Mouse (Mus musculus) activated CD4-positive, CD25-positive, alpha-beta regulatory T cell, adult 4 months (primary cell): ENCODE measurements at regions not wholly inside any gene's neighbourhood (a gene's known extent, or its start where the extent isn't known, plus 50 kb on each side); places are given as distances from the start of the nearest gene placed in this dataset.

Experiments
- ATAC-seq: one replicate; pipeline ENCODE4 v1.8.0; 2017

DNA sequence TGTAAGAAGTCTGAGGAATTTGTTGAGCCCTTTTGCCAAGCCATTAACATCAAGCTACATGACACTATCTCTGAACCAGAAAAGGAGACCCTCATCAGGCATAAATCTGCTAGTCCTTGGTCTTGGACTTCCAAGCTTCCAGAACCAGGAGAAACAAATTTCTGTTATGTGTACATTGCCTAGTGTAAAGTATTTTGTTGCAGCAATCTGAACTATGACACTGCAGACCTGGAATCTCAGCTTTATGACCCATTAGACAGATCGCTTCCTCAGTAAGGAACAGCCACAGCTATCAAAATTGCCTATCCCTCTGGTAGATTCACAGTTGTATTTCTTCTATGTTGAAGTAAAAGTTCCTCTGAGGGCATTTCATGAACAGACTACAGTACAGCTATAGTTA, 199.1 kb upstream of the Tmem161b start:
- ATAC-seq = no peak

DNA sequence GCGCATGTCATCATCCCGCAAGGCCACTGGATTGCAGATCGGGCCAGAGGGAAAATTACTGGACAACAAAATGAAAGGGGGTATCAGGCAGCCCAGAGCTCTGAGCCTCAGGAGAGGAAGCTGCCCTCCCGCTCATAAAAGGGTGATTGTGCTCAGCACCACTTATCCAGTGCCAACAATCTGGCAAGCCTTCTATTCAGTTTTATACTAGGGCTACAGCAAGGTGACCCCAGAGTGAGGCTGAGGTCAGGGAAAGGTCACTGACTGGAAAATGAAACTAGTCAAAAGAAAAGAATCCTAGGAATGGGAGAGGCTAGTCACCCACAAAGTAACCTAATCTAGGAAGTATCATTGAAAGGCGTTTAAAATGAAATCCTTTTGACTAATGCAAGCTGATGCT, 198.5 kb upstream of the Tmem161b start:
- ATAC-seq = no peak

DNA sequence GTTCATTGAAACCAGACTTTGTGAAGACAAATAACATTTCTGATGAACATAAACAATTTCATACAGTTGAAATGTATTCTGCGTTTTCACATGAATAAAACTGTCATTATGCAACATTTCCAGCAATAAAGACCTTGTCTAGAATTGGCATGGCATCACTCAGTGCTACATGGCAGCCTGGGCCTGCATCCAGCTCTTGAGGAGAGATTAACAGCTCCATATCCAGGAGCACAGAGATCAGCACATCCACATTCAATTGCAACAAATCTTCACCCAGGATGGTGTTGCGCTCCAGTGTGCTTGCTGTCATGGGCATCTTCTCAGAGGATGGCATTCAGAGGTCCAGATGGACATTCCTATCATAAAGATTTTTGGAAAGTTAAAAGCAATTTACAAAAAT, 196.7 kb upstream of the Tmem161b start:
- ATAC-seq = no peak

DNA sequence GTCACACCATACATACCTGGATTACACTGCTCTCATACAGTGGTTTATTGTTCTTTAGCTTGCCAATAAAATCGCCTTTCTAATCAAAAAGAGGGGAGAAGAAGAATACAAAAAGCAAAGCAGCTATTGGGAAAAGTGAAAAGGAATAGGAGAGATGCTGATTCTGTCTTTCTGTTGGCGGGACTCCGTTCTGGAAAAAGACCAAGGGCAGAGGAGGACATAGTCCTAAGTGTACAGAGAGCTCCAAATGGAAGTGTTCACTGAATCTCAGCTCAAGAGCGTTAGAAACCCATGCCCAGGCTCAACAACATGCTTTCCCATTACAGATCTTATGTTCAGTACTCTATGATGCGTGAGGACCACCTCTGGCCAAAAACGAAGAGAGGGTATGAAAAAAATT, 174.4 kb upstream of the Tmem161b start:
- ATAC-seq = no peak

DNA sequence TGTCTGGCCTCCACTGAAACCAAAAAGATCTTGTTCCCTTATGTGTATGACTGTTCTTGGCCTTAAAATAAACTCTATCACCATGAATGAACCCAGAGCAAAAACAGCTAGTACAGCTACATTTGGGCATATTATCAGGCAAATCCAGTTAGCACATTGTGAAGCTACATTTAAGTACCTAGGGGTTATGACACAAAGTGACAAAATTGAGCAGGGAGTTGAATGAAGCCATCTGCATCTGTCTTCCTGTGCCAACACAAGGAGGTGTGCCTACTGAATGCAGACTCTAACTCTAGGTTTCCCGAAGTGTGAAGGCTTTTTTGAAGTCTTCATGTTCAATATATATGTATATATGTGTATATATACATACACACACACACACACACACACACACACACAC, 169.9 kb upstream of the Tmem161b start:
- no peak for ATAC-seq

DNA sequence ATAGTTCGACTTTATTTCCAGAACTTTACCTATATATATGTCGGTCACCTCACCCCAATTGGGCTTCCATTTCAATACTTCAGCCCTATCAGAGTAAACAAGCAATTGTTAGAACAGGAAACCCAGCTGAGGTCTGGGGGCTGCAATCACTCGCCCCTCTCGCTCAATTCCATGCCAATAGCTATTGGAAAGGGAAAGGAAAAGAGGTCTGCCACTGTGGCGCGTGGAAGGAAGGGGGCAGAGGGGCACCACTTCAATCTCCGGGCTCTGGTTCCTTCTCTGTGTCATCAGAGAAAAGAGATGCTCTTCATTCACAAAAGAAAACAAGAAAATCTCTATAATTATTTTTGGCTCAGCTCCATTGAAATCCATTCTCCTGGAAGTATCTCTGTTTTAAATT, 167.1 kb upstream of the Tmem161b start:
- no peak for ATAC-seq

DNA sequence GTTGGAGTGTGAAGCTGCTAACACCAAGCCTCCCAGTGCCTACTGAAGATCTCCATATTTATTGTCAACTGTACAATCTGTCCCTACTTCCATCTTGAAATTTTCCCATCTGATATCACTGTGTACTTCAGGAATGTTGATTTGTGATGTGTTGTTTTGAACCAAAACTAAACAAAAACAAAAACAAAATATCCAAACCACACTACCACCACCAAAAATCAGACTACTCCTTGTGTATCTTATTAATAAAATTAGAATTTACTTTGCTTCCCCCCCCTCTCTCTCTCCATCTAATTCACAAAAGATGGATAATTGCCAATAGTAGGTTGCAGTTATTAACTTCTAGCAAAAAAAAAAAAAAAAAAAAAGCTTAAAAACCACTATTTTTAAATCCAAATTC, 166.5 kb upstream of the Tmem161b start:
- ATAC-seq = no peak

DNA sequence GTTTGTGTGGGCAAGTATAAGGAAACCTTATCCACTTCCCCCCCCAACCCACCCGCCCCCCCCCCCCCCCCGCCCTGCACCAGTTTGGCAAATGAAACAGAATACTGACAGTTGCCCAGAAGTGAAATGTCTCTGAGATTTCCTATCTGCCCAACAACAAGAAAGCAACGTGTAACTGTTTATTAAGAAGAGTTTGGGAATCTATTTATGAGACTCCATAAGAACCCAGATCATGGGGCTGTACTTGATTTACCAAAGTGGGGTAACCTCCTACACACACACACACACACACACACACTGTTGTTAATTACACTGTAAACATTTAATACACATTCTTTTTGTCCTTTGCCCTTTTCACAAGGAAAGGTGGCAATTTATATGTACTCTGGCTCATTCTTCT, 165.6 kb upstream of the Tmem161b start:
- ATAC-seq = no peak

DNA sequence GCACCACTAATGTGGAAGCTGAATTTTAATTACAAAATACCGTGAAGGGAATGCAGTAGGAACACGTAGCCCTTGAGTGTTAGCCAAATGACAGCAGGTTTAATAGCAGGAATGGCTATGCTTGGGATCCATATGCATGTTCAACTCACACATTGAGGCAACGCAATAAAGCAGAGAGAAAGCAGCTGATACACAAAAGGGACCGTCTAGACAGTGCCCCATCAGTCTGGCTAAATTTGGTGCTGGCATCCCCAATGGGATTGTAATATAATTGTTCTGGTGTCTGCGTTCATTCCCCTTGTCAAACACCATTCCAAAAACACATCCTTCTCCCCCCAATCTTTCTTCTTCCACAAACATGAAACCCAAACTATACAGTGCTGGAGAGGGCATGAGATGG, 165.1 kb upstream of the Tmem161b start:
- ATAC-seq = no peak

DNA sequence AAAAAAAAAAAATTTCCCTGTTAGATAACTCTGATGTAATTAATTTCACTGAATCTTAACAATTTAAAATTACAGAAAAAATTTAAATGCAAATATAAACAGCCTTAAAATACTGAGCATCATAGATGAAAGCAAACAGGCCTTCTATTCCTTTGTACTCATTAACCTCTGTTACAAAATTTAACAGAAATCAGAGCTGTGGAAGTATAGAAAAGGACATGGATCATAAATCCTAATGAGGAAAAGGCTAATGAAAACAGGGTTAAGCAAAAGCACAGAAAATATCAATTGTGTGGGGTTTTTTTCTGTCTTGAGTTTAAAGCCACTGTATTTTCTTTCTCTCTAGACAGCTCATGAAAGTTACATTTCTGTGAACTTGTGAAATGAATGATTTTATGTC, 164.6 kb upstream of the Tmem161b start:
- no peak for ATAC-seq

DNA sequence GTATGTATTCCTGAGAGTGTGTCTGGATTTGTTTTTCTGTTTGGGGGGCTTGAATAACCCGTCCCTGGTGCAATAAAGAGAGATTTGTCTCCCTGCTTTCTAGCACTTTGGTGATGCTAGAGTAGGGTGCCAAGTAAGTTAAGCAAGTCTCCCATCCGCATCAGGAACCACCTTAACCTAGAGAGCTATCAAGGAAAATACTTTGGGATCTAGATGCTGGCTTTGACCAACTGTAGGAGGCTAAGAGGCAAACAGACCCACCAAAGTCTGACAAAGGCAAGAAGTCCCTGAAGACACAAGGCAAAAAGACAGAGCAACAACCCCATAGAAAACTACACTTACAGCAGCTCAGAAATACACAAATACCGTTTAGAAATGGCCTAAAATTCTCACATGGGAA, 163.8 kb upstream of the Tmem161b start:
- ATAC-seq = no peak

DNA sequence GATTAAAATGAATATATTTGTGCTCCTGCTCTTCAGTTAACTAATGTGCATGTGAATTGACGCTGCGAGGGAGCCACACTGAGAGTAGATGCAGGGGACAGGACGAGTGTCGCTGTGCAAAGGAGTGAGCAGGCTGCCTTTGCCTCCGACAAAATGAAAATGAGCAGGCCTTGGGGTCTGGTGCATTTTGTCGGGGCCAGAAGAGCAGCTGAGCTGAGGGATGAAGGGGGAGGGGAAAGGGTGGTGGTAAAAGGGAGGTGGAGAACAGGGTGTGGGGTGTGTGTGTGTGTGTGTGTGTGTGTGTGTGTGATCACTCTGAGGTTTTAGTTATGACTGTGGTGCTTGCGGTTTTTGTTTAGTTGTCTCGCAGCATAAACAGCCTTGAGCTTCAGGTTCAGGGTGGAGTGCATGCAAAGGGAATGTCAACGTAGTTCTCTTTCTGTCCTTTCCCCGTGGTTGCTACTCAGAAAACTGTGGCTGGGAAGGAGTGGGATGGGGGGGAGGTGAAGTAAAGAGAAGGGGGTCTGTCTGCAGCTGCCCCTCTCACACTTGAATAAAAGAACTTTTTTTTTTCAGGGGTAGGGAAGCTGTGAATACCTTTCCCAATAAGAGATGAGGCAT, 163.0 kb upstream of the Tmem161b start:
- no peak for ATAC-seq

DNA sequence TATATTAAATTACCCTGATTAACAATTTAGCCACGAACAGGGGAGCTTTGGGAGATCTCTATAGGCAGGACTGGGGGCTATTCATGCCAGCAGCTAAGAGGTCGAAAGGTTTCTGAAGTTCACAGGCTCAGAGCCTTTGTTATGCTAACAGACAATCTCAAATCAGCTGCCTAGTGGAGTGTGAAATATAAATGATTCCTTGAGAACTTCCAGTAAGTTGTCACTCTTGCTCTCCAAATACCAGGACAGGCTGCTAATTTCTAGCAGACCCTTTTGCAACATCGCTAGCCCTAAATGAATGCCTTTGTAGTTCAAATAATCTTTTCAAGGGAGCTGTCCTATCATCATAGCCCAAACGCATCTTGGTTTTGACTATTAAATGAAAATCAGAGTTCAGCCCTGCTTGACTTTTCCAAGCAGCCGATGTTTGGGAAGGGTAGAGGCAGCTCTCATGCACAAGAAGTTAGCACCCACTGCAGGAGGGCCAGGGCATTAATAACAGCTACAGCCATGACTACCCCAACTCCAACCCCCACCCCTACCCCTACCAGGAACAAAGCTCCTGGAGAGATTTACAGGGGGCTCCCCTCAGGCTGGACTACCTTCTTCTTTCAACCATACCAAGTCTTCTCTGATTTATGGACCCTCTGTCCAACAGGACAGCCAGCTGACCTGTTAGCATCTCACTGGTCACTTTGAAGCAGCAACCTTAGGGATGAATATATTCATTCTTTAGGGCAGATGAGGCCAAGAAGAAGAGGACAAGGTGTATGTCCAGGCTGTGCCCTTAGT, 162.2 kb upstream of the Tmem161b start:
- no peak for ATAC-seq

DNA sequence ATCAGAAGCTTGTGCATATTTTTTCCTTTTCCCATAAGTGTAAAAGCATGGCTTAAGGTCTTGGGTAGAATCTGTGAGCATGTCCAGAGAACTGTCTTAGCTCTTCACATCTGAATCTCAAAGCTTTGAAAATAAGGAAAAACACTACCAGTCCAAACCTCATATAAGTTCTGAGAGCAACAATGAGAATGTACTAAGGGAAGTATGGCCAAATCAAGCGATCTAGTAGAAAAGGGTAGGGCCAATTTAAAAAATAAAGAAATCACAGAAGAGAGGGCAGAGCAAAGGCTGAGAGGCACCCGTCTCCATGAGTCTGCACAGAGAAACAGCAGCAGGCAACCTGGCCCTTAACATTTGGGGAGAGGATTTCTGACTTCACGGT, 161.7 kb upstream of the Tmem161b start:
- ATAC-seq = no peak

DNA sequence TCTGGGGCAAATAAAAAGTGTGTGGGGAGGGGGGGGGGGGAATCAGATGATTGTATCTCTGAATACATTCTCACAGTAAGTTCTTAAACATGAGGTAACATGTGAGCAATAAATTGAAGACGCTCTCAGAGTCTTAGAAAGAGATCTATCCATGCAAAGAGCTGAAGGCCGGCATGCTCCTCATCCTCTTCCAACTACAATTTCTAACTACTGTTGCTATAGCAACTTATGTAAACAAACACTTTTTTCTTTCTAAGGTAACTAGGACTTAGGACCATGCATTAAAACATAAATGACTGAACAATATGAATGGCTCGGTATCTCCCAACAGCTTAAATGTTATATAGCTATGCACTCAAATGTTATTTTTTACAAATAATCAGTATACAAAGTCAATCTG, 161.2 kb upstream of the Tmem161b start:
- ATAC-seq = no peak

DNA sequence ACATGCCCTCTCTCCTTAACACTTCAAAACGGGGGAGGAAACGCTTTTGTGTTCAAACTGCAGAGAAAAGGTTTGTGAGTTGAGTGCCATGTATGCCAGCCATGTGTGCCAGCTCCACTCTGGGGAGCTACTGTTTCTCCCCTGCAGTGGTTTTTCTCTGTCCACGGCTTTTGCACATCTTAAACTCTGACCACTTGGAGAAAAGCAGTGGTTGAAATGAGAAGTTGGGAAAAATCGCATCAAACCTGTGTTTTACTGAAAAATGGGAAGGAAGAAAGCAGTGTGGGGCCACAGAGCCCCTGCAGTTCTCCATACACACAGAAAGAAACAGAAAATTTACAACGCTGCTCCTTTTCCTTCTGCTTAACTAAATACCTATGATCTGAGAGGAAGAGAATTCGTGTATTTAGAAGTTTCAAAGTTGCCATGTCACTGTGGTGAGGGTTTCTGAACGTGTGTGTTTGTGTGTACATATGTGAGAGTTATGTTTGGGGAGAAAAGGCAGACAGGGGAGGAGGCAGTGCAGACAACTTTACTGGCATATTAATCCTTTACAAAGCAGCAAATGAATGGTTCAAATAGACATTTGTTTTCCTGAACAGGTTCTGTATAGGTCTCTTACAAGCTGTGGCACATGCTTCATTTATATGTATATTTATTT, 160.1 kb upstream of the Tmem161b start:
- ATAC-seq = no peak

DNA sequence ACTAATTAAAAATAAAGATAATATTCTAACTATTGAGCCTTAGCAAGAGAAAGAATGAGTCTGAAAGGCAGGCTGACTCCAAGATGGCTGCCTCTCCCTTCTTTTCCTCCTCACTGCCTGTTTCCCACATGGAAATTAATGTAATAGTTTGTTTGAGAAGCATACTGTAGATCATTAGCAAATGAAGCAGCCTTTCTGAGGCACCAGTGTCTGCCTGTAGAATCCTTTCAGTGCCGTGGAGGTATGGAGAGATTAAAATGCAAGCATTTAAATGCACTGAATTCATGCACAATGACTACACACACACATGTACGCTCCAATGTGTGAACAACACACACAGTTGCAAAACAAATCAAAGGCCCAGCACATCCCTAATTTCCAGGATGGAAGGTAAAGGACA, 159.5 kb upstream of the Tmem161b start:
- ATAC-seq = no peak

DNA sequence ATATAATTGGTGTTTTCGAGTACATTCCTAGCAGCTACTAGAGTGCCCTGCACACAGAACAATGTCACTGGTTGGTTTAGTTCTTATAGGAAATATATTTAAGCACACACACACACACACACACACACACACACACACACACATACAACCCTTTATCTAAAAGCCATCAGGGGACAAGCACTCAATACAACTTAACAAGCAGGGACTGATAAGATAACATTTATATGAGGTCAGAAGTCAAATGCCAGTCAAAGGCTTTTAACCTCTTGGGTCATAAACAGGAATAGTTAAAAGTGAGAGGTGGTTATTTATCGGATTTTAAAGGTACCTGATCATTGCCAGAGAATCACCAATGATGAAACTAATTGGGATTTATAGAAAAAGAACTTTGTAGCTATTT, 158.7 kb upstream of the Tmem161b start:
- ATAC-seq = no peak

DNA sequence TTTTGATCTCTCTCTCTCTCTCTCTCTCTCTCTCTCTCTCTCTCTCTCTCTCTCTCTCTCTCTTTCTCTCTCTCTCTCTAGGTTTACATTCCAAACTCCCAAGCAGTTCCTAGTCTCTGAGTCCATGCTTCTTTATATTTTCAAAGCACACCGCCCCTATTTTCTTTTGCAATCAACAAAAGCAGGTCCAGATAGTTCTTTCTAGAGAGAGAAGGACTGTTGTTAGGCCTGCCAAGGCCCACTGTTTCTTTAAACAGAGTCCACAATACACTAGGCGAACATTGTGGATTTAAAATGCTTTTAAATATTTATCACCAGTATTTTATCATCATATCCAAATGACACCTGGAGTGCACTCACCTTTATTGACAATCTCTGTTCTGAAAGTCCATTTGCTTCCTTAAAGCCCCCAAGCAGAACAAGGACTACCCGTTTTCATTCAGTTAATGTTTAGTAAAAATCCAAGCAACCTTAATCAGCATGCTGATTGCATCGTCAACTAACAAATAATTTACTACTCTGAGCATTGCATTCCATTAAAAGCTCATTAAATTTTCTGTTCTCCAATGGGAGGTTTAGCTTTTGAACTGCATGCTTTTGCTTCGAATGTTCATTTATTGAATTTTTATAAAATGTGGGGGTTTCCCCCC, 157.7 kb upstream of the Tmem161b start:
- no peak for ATAC-seq

DNA sequence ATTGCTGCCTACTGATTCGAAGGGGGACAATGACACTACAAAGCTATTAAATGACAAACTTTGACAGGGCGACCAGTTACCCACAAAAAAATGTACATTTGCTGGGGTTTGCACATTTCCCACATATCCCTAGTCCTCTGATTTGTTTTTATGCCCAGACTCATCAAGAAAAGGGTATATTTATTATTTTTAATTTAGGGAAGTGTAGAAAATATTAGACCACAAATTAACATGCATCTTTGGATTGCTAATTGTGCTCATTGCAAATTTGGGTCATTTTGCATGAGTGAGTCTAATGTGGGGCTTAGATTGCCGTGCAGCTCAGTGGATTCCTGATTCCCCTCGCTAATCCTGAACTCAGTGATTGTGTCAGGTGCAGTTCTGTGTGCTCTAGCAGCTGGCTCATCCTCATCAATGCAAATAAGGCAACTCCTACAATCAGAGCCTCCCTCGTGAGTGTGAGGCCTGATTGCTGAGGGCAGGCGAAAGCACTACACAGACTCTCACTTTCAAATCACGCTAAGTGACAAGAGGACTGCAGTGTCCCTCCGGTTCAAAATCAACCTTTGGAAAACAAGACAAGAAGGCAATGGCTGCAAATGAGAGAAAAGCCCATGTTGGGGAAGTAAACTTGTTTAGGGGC, 156.7 kb upstream of the Tmem161b start:
- no peak for ATAC-seq

DNA sequence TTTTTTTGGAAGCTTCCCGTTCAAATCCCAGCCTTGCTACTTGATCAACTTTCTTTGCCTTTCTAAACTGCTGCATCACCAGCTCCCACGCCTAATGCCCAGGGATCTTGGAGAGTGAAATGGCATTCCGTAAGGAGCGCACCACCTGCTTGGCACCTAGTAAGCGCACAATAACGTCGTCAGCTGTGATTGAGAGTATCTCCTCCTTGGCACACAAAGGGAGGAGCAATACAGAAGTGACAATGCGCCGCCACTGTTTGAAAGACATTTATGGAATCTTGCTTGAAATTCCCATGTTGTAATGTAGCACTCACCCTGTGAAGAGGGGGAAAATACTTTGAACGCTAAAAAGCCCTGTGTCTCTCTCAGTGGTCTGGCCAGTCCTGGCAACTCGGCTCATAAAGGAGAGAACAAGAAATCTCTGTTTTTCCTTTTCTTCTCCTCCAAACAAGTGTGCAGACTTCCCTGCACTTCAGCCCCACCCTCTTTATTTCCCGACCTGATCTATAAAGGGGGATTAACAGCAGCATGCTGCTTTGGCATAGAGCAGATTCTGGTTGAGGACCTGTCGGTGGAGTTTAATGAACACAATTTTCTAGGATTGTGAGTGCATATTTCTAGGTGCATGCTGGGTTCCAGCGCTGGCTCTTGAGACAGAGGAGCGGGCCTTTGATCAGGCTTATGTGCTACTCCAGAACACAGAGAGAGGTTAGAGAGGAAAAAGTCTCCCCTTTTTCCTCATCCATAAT, 155.7 kb upstream of the Tmem161b start:
- ATAC-seq = no peak

DNA sequence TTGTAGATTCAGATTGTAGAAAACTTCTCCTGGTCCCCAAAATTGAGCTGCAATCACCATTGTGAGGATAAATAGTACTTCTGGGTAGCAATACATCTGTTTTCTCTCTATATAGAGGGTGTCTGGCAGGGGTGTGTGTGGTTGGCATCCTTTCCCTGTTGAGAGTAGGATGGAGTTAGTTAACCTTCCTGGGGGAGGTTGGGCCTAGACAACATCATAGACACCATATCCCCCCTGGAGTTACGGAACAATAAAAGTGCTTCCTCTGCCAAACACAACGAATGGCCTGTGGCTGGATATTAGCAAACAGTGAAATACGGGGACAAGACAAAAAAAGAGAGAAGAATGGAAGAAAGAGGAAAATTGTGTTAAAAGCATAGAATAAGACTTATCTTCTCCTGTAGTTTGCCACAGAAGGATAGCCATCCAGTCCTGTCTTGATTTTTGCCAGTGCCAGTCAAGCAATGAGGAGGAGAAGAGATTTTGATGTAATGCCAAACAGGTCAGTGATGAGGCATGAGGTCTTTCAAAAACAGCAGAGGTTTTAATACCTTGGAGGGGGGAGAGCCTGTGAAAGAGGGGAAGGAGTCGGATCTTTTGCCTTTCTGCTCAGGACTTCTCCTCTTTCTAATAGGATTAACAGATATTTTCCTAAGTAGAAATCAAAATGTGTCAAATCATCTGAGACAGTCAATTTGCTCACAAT, 155.0 kb upstream of the Tmem161b start:
- no peak for ATAC-seq
